Mouse (Mus musculus): ENCODE measurements at regions not wholly inside any gene's neighbourhood (a gene's known extent, or its start where the extent isn't known, plus 50 kb on each side); places are given as distances from the start of the nearest gene placed in this dataset.

- ATAC-seq: no peak
- Histone ChIP-seq H3K4me2 (ENCODE audit: low read depth, low read length) (no peak overlapping the region), H3K9ac (ENCODE audit: low read depth, low read length) (no peak overlapping the region), H3K27me3 (replicated peaks; ENCODE audit: control insufficient read depth, insufficient read depth, low read length) (no peaks in the 10 kb centered on the region), H3K4me1 (ENCODE audit: control insufficient read depth, insufficient read depth, low read length) (no peaks in the 10 kb centered on the region), H3K9me3 (ENCODE audit: control insufficient read depth, low read length) (no peaks in the 10 kb centered on the region), H3K27ac (ENCODE audit: low read length) (no peak overlapping the region), H3K36me3 (ENCODE audit: control insufficient read depth, insufficient read depth, low read length) (no peaks in the 10 kb centered on the region), H3K4me3 (ENCODE audit: low read length) (no peak overlapping the region)
- 62% methylated on average over 7 of the region's 7 CpGs for WGBS
These were observed 74.6 kb upstream of the Cnot2 start for GRCm38 (mm10) chr10:116655891-116656290.

- Histone ChIP-seq H3K27me3 (replicated peaks; ENCODE audit: control insufficient read depth, insufficient read depth, low read length) (no peaks in the 10 kb centered on the region), H3K36me3 (ENCODE audit: control insufficient read depth, insufficient read depth, low read length) (no peaks in the 10 kb centered on the region), H3K4me2 (ENCODE audit: low read depth, low read length) (no peak overlapping the region), H3K4me3 (ENCODE audit: low read length) (no peak overlapping the region), H3K9me3 (ENCODE audit: control insufficient read depth, low read length) (no peaks in the 10 kb centered on the region), H3K27ac (ENCODE audit: low read length) (no peak overlapping the region), H3K9ac (ENCODE audit: low read depth, low read length) (no peak overlapping the region), H3K4me1 (ENCODE audit: control insufficient read depth, insufficient read depth, low read length) (no peaks in the 10 kb centered on the region)
- ATAC-seq: no peak
- WGBS: 68% methylated on average over 6 of the region's 6 CpGs
These were observed 73.9 kb upstream of the Cnot2 start for GRCm38 (mm10) chr10:116655018-116655807.

GRCm38 (mm10) chr10:116654091-116654490 is 72.8 kb upstream of the Cnot2 start:
- Histone ChIP-seq H3K9ac (ENCODE audit: low read depth, low read length) (no peak overlapping the region), H3K4me2 (ENCODE audit: low read depth, low read length) (no peak overlapping the region), H3K4me1 (ENCODE audit: control insufficient read depth, insufficient read depth, low read length) (no peaks in the 10 kb centered on the region), H3K9me3 (ENCODE audit: control insufficient read depth, low read length) (no peaks in the 10 kb centered on the region), H3K27ac (ENCODE audit: low read length) (no peak overlapping the region), H3K27me3 (replicated peaks; ENCODE audit: control insufficient read depth, insufficient read depth, low read length) (no peaks in the 10 kb centered on the region), H3K36me3 (ENCODE audit: control insufficient read depth, insufficient read depth, low read length) (no peaks in the 10 kb centered on the region), H3K4me3 (ENCODE audit: low read length) (no peak overlapping the region)
- ATAC-seq: no peak
- 93% methylated on average over 14 of the region's 14 CpGs for WGBS

GRCm38 (mm10) chr10:116653511-116653945 is 72.2 kb upstream of the Cnot2 start:
- no peak overlapping the region for H3K4me2 ChIP-seq (ENCODE audit: low read depth, low read length)
- no peak overlapping the region for H3K9ac ChIP-seq (ENCODE audit: low read depth, low read length)
- H3K36me3 ChIP-seq (ENCODE audit: control insufficient read depth, insufficient read depth, low read length): no peaks in the 10 kb centered on the region
- H3K4me3 ChIP-seq (ENCODE audit: low read length): no peak overlapping the region
- H3K27me3 ChIP-seq (replicated peaks; ENCODE audit: control insufficient read depth, insufficient read depth, low read length): no peaks in the 10 kb centered on the region
- ATAC-seq: no peak
- H3K9me3 ChIP-seq (ENCODE audit: control insufficient read depth, low read length): no peaks in the 10 kb centered on the region
- 78% methylated on average over 12 of the region's 12 CpGs for whole genome bisulfite sequencing
- no peak overlapping the region for H3K27ac ChIP-seq (ENCODE audit: low read length)
- no peaks in the 10 kb centered on the region for H3K4me1 ChIP-seq (ENCODE audit: control insufficient read depth, insufficient read depth, low read length)

- H3K27me3 ChIP-seq (replicated peaks; ENCODE audit: control insufficient read depth, insufficient read depth, low read length): no peaks in the 10 kb centered on the region
- no peak overlapping the region for H3K4me3 ChIP-seq (ENCODE audit: low read length)
- H3K36me3 ChIP-seq (ENCODE audit: control insufficient read depth, insufficient read depth, low read length): no peaks in the 10 kb centered on the region
- H3K4me2 ChIP-seq (ENCODE audit: low read depth, low read length): no peak overlapping the region
- H3K9me3 ChIP-seq (ENCODE audit: control insufficient read depth, low read length): no peaks in the 10 kb centered on the region
- no peak overlapping the region for H3K9ac ChIP-seq (ENCODE audit: low read depth, low read length)
- ATAC-seq: peak; percentile 74
- no peak overlapping the region for H3K27ac ChIP-seq (ENCODE audit: low read length)
- H3K4me1 ChIP-seq (ENCODE audit: control insufficient read depth, insufficient read depth, low read length): no peaks in the 10 kb centered on the region
- WGBS: 74% methylated on average over 3 of the region's 3 CpGs
These were observed 68.0 kb upstream of the Cnot2 start for GRCm38 (mm10) chr10:116649287-116649686.

GRCm38 (mm10) chr10:116646035-116646434 is 64.7 kb upstream of the Cnot2 start:
- H3K4me2 ChIP-seq (ENCODE audit: low read depth, low read length): no peak overlapping the region
- H3K9ac ChIP-seq (ENCODE audit: low read depth, low read length): no peak overlapping the region
- H3K27ac ChIP-seq (ENCODE audit: low read length): no peak overlapping the region
- no peaks in the 10 kb centered on the region for H3K9me3 ChIP-seq (ENCODE audit: control insufficient read depth, low read length)
- ATAC-seq: no peak
- H3K4me3 ChIP-seq (ENCODE audit: low read length): no peak overlapping the region
- 76% methylated on average over 7 of the region's 7 CpGs for WGBS
- H3K27me3 ChIP-seq (replicated peaks; ENCODE audit: control insufficient read depth, insufficient read depth, low read length): no peaks in the 10 kb centered on the region
- H3K36me3 ChIP-seq (ENCODE audit: control insufficient read depth, insufficient read depth, low read length): no peaks in the 10 kb centered on the region
- no peaks in the 10 kb centered on the region for H3K4me1 ChIP-seq (ENCODE audit: control insufficient read depth, insufficient read depth, low read length)

GRCm38 (mm10) chr10:116645631-116646030 is 64.3 kb upstream of the Cnot2 start:
- H3K36me3 ChIP-seq (ENCODE audit: control insufficient read depth, insufficient read depth, low read length): no peaks in the 10 kb centered on the region
- H3K4me3 ChIP-seq (ENCODE audit: low read length): no peak overlapping the region
- H3K27me3 ChIP-seq (replicated peaks; ENCODE audit: control insufficient read depth, insufficient read depth, low read length): no peaks in the 10 kb centered on the region
- no peak overlapping the region for H3K27ac ChIP-seq (ENCODE audit: low read length)
- no peak for ATAC-seq
- WGBS: 76% methylated on average over 7 of the region's 7 CpGs
- no peaks in the 10 kb centered on the region for H3K4me1 ChIP-seq (ENCODE audit: control insufficient read depth, insufficient read depth, low read length)
- no peaks in the 10 kb centered on the region for H3K9me3 ChIP-seq (ENCODE audit: control insufficient read depth, low read length)
- H3K4me2 ChIP-seq (ENCODE audit: low read depth, low read length): no peak overlapping the region
- no peak overlapping the region for H3K9ac ChIP-seq (ENCODE audit: low read depth, low read length)

- Histone ChIP-seq H3K9me3 (ENCODE audit: control insufficient read depth, low read length) (no peaks in the 10 kb centered on the region), H3K4me1 (ENCODE audit: control insufficient read depth, insufficient read depth, low read length) (no peaks in the 10 kb centered on the region), H3K27me3 (replicated peaks; ENCODE audit: control insufficient read depth, insufficient read depth, low read length) (no peaks in the 10 kb centered on the region)
These were observed 63.8 kb upstream of the Cnot2 start for GRCm38 (mm10) chr10:116645108-116645507.

More at GRCm38 (mm10) chr10:116645108-116645507, 63.8 kb upstream of the Cnot2 start:
- no peak for ATAC-seq
- 76% methylated on average over 9 of the region's 9 CpGs for WGBS
- no peak overlapping the region for H3K27ac ChIP-seq (ENCODE audit: low read length)
- no peaks in the 10 kb centered on the region for H3K36me3 ChIP-seq (ENCODE audit: control insufficient read depth, insufficient read depth, low read length)
- H3K4me2 ChIP-seq (ENCODE audit: low read depth, low read length): no peak overlapping the region
- H3K4me3 ChIP-seq (ENCODE audit: low read length): no peak overlapping the region
- H3K9ac ChIP-seq (ENCODE audit: low read depth, low read length): no peak overlapping the region
